ENCODE assay signal across 27 mouse cellular contexts in genomic region chr2:52333535-52333934, GRCm38 (mm10). TPM values are rescaled to one million over a fixed set of nuclear protein-coding genes. Genes with fewer than 3 reads are reported as not detected.
DNase-seq lines count a peak whose midpoint lies in the region; ATAC-seq and TF ChIP-seq lines count a peak whose summit lies in the region.
"Had no signal": no experiment of that assay in that cellular context is flagged by ENCODE, and none has a peak within 500 bp of the region (broad histone marks: within the 10 kb centered on the region; RNA-seq: fewer than 3 reads in every experiment).

No protein-coding gene starts in this region.

- 60% methylated on average over 2 of the region's 2 CpGs for WGBS in forebrain, embryonic 11.5 days

- ATAC-seq in G1E (ENCODE audit: extremely low read depth, insufficient number of reproducible peaks, low FRiP score, poor library complexity, severe bottlenecking), result peak; percentile 34; the same call in 1 of the 2 replicates
- peak; percentile 93 for ATAC-seq in common myeloid progenitor, adult 5-6 weeks (replicated peaks; ENCODE audit: low read depth, poor library complexity, severe bottlenecking)
- peak; percentile 46; the same call in 1 of the 2 replicates for ATAC-seq in megakaryocyte progenitor cell, adult 5-6 weeks (replicated peaks; ENCODE audit: poor library complexity)
- ATAC-seq in forebrain, embryonic 11.5 days (replicated peaks; ENCODE audit: low FRiP score), result no peak
- ATAC-seq: activated CD4-positive, CD25-positive, alpha-beta regulatory T cell, adult 4 months; forebrain, embryonic 16.5 days; hindbrain, embryonic 16.5 days; inflammation-experienced regulatory T-cells, adult 6 months; intestine, embryonic 16.5 days had no signal

- H3K27ac ChIP-seq in gastrocnemius, adult 2 months, result peak overlapping the region; percentile 97
- H3K27ac ChIP-seq in forebrain, embryonic 11.5 days (ENCODE audit: low read depth, low read length), result no peak overlapping the region
- H3K27ac ChIP-seq: embryonic facial prominence, embryonic 12.5 days; embryonic facial prominence, embryonic 15.5 days; forebrain, embryonic 12.5 days; hindbrain, embryonic 10.5 days; hindbrain, embryonic 13.5 days had no signal

- H3K4me2 ChIP-seq in forebrain, embryonic 11.5 days (ENCODE audit: low read depth, low read length, severe bottlenecking), result no peak overlapping the region
- H3K4me2 ChIP-seq: embryonic facial prominence, embryonic 12.5 days; embryonic facial prominence, embryonic 15.5 days; forebrain, embryonic 12.5 days; heart, embryonic 11.5 days; hindbrain, embryonic 13.5 days had no signal

- peak overlapping the region; percentile 72 for H3K4me3 ChIP-seq in gastrocnemius, adult 2 months
- H3K4me3 ChIP-seq in G1E (ENCODE audit: low read depth, low read length), result no peak overlapping the region
- no peak overlapping the region for H3K4me3 ChIP-seq in forebrain, embryonic 11.5 days (ENCODE audit: low read depth, low read length)
- H3K4me3 ChIP-seq: embryonic facial prominence, embryonic 12.5 days; embryonic facial prominence, embryonic 15.5 days; forebrain, embryonic 12.5 days; hindbrain, embryonic 10.5 days; hindbrain, embryonic 13.5 days had no signal

- no peaks in the 10 kb centered on the region for H3K9me3 ChIP-seq in G1E (replicated peaks)
- no peaks in the 10 kb centered on the region for H3K9me3 ChIP-seq in forebrain, embryonic 11.5 days (ENCODE audit: control insufficient read depth, low read length)
- H3K9me3 ChIP-seq: embryonic facial prominence, embryonic 12.5 days; embryonic facial prominence, embryonic 15.5 days; forebrain, embryonic 12.5 days; hindbrain, embryonic 10.5 days; hindbrain, embryonic 13.5 days had no signal

- peaks cover 6% of the 10 kb centered on the region for H3K27me3 ChIP-seq in G1E (ENCODE audit: insufficient read depth, low read length)
- no peaks in the 10 kb centered on the region for H3K27me3 ChIP-seq in forebrain, embryonic 11.5 days (ENCODE audit: control insufficient read depth, insufficient read depth, low read length)
- H3K27me3 ChIP-seq: embryonic facial prominence, embryonic 12.5 days; embryonic facial prominence, embryonic 15.5 days; forebrain, embryonic 12.5 days; hindbrain, embryonic 13.5 days had no signal

- intact Hi-C loops in gastrocnemius, adult 2 months (cut with DNase I), result no loop called here

- no peak for TF ChIP-seq CTCF in gastrocnemius, adult 2 months (IDR thresholded peaks at IDR 0.05)
- TF ChIP-seq CTCF in G1E (IDR thresholded peaks at IDR 0.05; ENCODE audit: low read depth, low read length), result no peak

- no peak overlapping the region for H3K9ac ChIP-seq in forebrain, embryonic 11.5 days (ENCODE audit: low read length)
- H3K9ac ChIP-seq: embryonic facial prominence, embryonic 12.5 days; embryonic facial prominence, embryonic 15.5 days; forebrain, embryonic 12.5 days; hindbrain, embryonic 13.5 days had no signal

- DNase-seq in gastrocnemius, adult 2 months, result no peak
- no peak for DNase-seq in gastrocnemius, adult 8-10 months (ENCODE audit: low spot score in 2 of 2)
- DNase-seq in G1E (ENCODE audit: low spot score), result no peak
- DNase-seq in kidney, adult 8-10 months, result no peak
- DNase-seq in forebrain, embryonic 11.5 days (ENCODE audit: low spot score), result no peak
- no peak for DNase-seq in cerebellum, postnatal 10 days
- DNase-seq: adrenal gland, adult 8-10 months; adrenal gland, postnatal 25 days; cerebellum, adult 11-12 months; cerebellum, adult 8-10 months; cerebellum, postnatal 14 days; gastrocnemius, postnatal 10 days; gastrocnemius, postnatal 36 days; heart, adult 11 months had no signal

- H3K36me3 ChIP-seq in G1E (replicated peaks), result no peaks in the 10 kb centered on the region
- no peaks in the 10 kb centered on the region for H3K36me3 ChIP-seq in forebrain, embryonic 11.5 days (ENCODE audit: control insufficient read depth, insufficient read depth, low read length)
- H3K36me3 ChIP-seq: embryonic facial prominence, embryonic 12.5 days; embryonic facial prominence, embryonic 15.5 days; forebrain, embryonic 12.5 days; hindbrain, embryonic 10.5 days; hindbrain, embryonic 13.5 days had no signal

- no peaks in the 10 kb centered on the region for H3K4me1 ChIP-seq in G1E (ENCODE audit: insufficient read depth, low read depth, low read length)
- H3K4me1 ChIP-seq in forebrain, embryonic 11.5 days (replicated peaks; ENCODE audit: control insufficient read depth, insufficient read depth, low read length), result no peaks in the 10 kb centered on the region
- H3K4me1 ChIP-seq: embryonic facial prominence, embryonic 12.5 days; embryonic facial prominence, embryonic 15.5 days; forebrain, embryonic 12.5 days; hindbrain, embryonic 10.5 days; hindbrain, embryonic 13.5 days had no signal

RNA-seq across cellular contexts. Expression of gene Neb, which starts 44.7 kb away (rescaled TPM):
- 1,000 to 10,000 TPM; 5,559 to 6,662 TPM for total RNA-seq in gastrocnemius, adult 2 months (2021)
- total RNA-seq in gastrocnemius, adult 8-10 months (2022), result 1,000 to 10,000 TPM; 6,560 to 8,442 (median 7,482) TPM
- total RNA-seq in G1E (2014; fragmentation: Nextera tagmentation) (0.75 and 2.6 TPM in 2 replicates), G1E (2017) (0.58 and 1.2 TPM in 2 replicates)
- polyA plus RNA-seq in G1E (2012), result 0.01 and 0.05 TPM in 2 replicates
- total RNA-seq in common myeloid progenitor, adult 5-6 weeks (2017), result under 0.01 and 0.32 TPM in 2 replicates
- 0.02 TPM in 1 of 2 replicates, not detected in the other for total RNA-seq in megakaryocyte progenitor cell, adult 5-6 weeks (2015)
- 0.29 and 1.0 TPM in 2 replicates for total RNA-seq in megakaryocyte progenitor cell, adult 5-6 weeks (2017)
- 0.24 and 0.39 TPM in 2 replicates for polyA plus RNA-seq in forebrain, embryonic 11.5 days (2014; fragmentation: Nextera tagmentation; extraction: Ambion mirVana)

Comparison
In these comparisons a context has a peak if more than half of its experiments do, and no peak if none do; other contexts are left out.
1. RNA of gene Neb, which starts 44.7 kb away (total RNA-seq): 6,560 to 8,442 TPM in gastrocnemius, adult 8-10 months and 5,559 to 6,662 TPM in gastrocnemius, adult 2 months; 0.58 to 2.6 TPM in G1E, under 0.01 to 0.32 TPM in common myeloid progenitor, adult 5-6 weeks and 0.02 to 1.0 TPM in megakaryocyte progenitor cell, adult 5-6 weeks; every median in the first group is over 1,000 times any median in the second.